Comparison of ENCODE assay signal across 23 mouse cellular contexts in the genomic region with DNA sequence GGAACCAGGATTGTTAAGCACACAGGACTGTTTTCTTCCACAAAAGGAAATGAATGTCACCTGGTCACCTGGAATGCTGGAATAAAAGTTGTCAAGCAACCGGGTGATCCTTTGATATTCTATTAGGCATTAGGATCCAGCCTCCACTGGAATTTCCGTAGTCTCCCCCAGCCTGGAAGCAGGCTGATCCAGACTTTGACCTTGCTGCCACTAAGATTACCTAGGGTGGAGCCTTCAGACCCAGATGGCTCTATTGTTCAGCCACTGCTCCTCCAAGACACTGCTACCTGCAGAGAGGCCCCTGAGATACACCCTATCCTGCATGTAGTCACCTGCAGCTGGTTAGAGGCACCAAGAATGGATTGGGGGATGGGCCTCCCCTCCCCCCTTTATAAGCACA.
DNase-seq lines count a peak whose midpoint lies in the region; ATAC-seq and TF ChIP-seq lines count a peak whose summit lies in the region.
"Had no signal": no experiment of that assay in that cellular context is flagged by ENCODE, and none has a peak within 500 bp of the region (broad histone marks: within the 10 kb centered on the region; RNA-seq: fewer than 3 reads in every experiment).

No protein-coding gene starts in this region.

- H3K27ac ChIP-seq in forebrain, embryonic 10.5 days: peak overlapping the region; percentile 58; the same call in 1 of the 2 replicates
- no peak overlapping the region for H3K27ac ChIP-seq in forebrain, embryonic 13.5 days
- peak overlapping the region; percentile 99 for H3K27ac ChIP-seq in ES-Bruce4 (ENCODE audit: insufficient read depth, low read length)
- H3K27ac ChIP-seq in intestine, embryonic 15.5 days: peak overlapping the region; percentile 37; the same call in 1 of the 2 replicates
- peak overlapping the region; percentile 34; the same call in 1 of the 2 replicates for H3K27ac ChIP-seq in small intestine, adult 2 months (ENCODE audit: insufficient read depth, low read depth, low read length)
- no peak overlapping the region for H3K27ac ChIP-seq in neural tube, embryonic 15.5 days (replicated peaks)
- H3K27ac ChIP-seq: heart, embryonic 13.5 days; hindbrain, embryonic 15.5 days; layer of hippocampus, adult 2 months; liver, embryonic 12.5 days; macrophage; midbrain, embryonic 15.5 days had no signal

- no peak for DNase-seq in forebrain, embryonic 10.5 days (ENCODE audit: extremely low spot score, low spot score)
- no peak for DNase-seq in B cell, adult 2 months
- no peak for DNase-seq in adrenal gland, postnatal 10 days
- DNase-seq: adrenal gland, adult 2 months; cerebellum, adult 11-12 months; cerebellum, postnatal 25 days; heart, adult 11 months; heart, postnatal 36 days; left cerebral cortex, postnatal 4 days; lung, embryonic 14.5 days; thymus, postnatal 14 days had no signal

- WGBS in forebrain, embryonic 10.5 days: 30% methylated on average over 2 of the region's 2 CpGs
- WGBS in forebrain, embryonic 13.5 days: 41% methylated on average over 2 of the region's 2 CpGs
- 46% methylated on average over 2 of the region's 2 CpGs for WGBS in intestine, embryonic 15.5 days
- WGBS in small intestine, adult 2 months: 22% methylated on average over 2 of the region's 2 CpGs
- 58% methylated on average over 2 of the region's 2 CpGs for WGBS in neural tube, embryonic 15.5 days

- H3K9ac ChIP-seq in forebrain, embryonic 13.5 days: no peak overlapping the region
- no peak overlapping the region for H3K9ac ChIP-seq in ES-Bruce4 (ENCODE audit: low read depth, poor library complexity, severe bottlenecking)
- H3K9ac ChIP-seq in intestine, embryonic 15.5 days: no peak overlapping the region
- no peak overlapping the region for H3K9ac ChIP-seq in neural tube, embryonic 15.5 days (replicated peaks)
- H3K9ac ChIP-seq: heart, embryonic 13.5 days; hindbrain, embryonic 15.5 days; liver, embryonic 12.5 days; lung, embryonic 14.5 days; midbrain, embryonic 15.5 days had no signal

- TF ChIP-seq POLR2A in ES-Bruce4 (IDR thresholded peaks at IDR 0.05; ENCODE audit: insufficient read depth, low read length): no peak
- TF ChIP-seq POLR2A in small intestine, adult 2 months (IDR thresholded peaks at IDR 0.05; ENCODE audit: low read depth, low read length): no peak

- peaks cover 30% of the 10 kb centered on the region for H3K4me1 ChIP-seq in forebrain, embryonic 10.5 days
- 0 out of 2 replicates have a peak, but pooled peaks cover 5% of the 10 kb centered on the region for H3K4me1 ChIP-seq in forebrain, embryonic 13.5 days
- H3K4me1 ChIP-seq in ES-Bruce4 (ENCODE audit: control insufficient read depth, insufficient read depth, low read length): peaks cover 1% of the 10 kb centered on the region
- H3K4me1 ChIP-seq in intestine, embryonic 15.5 days (replicated peaks): no peaks in the 10 kb centered on the region
- peaks cover 4% of the 10 kb centered on the region; the same call in 1 of the 2 replicates for H3K4me1 ChIP-seq in small intestine, adult 2 months (ENCODE audit: control insufficient read depth, insufficient read depth, insufficient read length, low read length)
- no peaks in the 10 kb centered on the region for H3K4me1 ChIP-seq in neural tube, embryonic 15.5 days
- H3K4me1 ChIP-seq: heart, embryonic 13.5 days; hindbrain, embryonic 15.5 days; liver, embryonic 12.5 days; midbrain, embryonic 15.5 days had no signal

- no peaks in the 10 kb centered on the region for H3K27me3 ChIP-seq in forebrain, embryonic 10.5 days (ENCODE audit: poor library complexity, severe bottlenecking)
- H3K27me3 ChIP-seq in forebrain, embryonic 13.5 days: no peaks in the 10 kb centered on the region
- H3K27me3 ChIP-seq in ES-Bruce4 (ENCODE audit: control insufficient read depth, insufficient read depth, low read length, poor library complexity, severe bottlenecking): no peaks in the 10 kb centered on the region
- no peaks in the 10 kb centered on the region for H3K27me3 ChIP-seq in intestine, embryonic 15.5 days (replicated peaks)
- no peaks in the 10 kb centered on the region for H3K27me3 ChIP-seq in small intestine, adult 2 months (ENCODE audit: control insufficient read depth, insufficient read depth, low read length)
- H3K27me3 ChIP-seq in neural tube, embryonic 15.5 days (replicated peaks): no peaks in the 10 kb centered on the region
- H3K27me3 ChIP-seq: CH12.LX; heart, embryonic 13.5 days; hindbrain, embryonic 15.5 days; liver, embryonic 12.5 days; midbrain, embryonic 15.5 days had no signal

- H3K4me3 ChIP-seq in forebrain, embryonic 10.5 days: no peak overlapping the region
- no peak overlapping the region for H3K4me3 ChIP-seq in forebrain, embryonic 13.5 days
- no peak overlapping the region for H3K4me3 ChIP-seq in ES-Bruce4 (ENCODE audit: low read depth, low read length)
- no peak overlapping the region for H3K4me3 ChIP-seq in intestine, embryonic 15.5 days (replicated peaks)
- no peak overlapping the region for H3K4me3 ChIP-seq in small intestine, adult 2 months (ENCODE audit: low read depth, low read length)
- H3K4me3 ChIP-seq in neural tube, embryonic 15.5 days (replicated peaks): no peak overlapping the region
- H3K4me3 ChIP-seq: heart, embryonic 13.5 days; hindbrain, embryonic 15.5 days; layer of hippocampus, adult 2 months; liver, embryonic 12.5 days; midbrain, embryonic 15.5 days had no signal

- peak; percentile 88 for TF ChIP-seq EP300 in ES-Bruce4 (IDR thresholded peaks at IDR 0.05; ENCODE audit: insufficient read depth, low read depth, low read length)

- no peak overlapping the region for H3K4me2 ChIP-seq in forebrain, embryonic 13.5 days
- no peak overlapping the region for H3K4me2 ChIP-seq in intestine, embryonic 15.5 days (replicated peaks)
- no peak overlapping the region for H3K4me2 ChIP-seq in neural tube, embryonic 15.5 days
- H3K4me2 ChIP-seq: heart, embryonic 13.5 days; hindbrain, embryonic 15.5 days; liver, embryonic 12.5 days; lung, embryonic 14.5 days; midbrain, embryonic 15.5 days had no signal

- no peaks in the 10 kb centered on the region for H3K36me3 ChIP-seq in forebrain, embryonic 10.5 days (replicated peaks)
- no peaks in the 10 kb centered on the region for H3K36me3 ChIP-seq in forebrain, embryonic 13.5 days (ENCODE audit: poor library complexity, severe bottlenecking)
- H3K36me3 ChIP-seq in ES-Bruce4 (ENCODE audit: control insufficient read depth, insufficient read depth, low read length, poor library complexity, severe bottlenecking): no peaks in the 10 kb centered on the region
- H3K36me3 ChIP-seq in intestine, embryonic 15.5 days: no peaks in the 10 kb centered on the region
- no peaks in the 10 kb centered on the region; the same call in 1 of the 2 replicates for H3K36me3 ChIP-seq in small intestine, adult 2 months (ENCODE audit: control insufficient read depth, insufficient read depth, low read length)
- H3K36me3 ChIP-seq in neural tube, embryonic 15.5 days: no peaks in the 10 kb centered on the region
- H3K36me3 ChIP-seq: heart, embryonic 13.5 days; hindbrain, embryonic 15.5 days; liver, embryonic 12.5 days; midbrain, embryonic 15.5 days had no signal

- TF ChIP-seq CTCF in ES-Bruce4 (IDR thresholded peaks at IDR 0.05; ENCODE audit: low read depth, low read length): no peak
- no peak for TF ChIP-seq CTCF in small intestine, adult 2 months (IDR thresholded peaks at IDR 0.05; ENCODE audit: extremely low read depth, insufficient read length, insufficient replicate concordance, low read depth, low read length)

- no peak for ATAC-seq in forebrain, embryonic 13.5 days
- peak; percentile 99 for ATAC-seq in intestine, embryonic 15.5 days
- no peak for ATAC-seq in neural tube, embryonic 15.5 days (ENCODE audit: low FRiP score)
- ATAC-seq: liver, embryonic 12.5 days; midbrain, embryonic 15.5 days had no signal

- H3K9me3 ChIP-seq in forebrain, embryonic 10.5 days: no peaks in the 10 kb centered on the region
- H3K9me3 ChIP-seq in forebrain, embryonic 13.5 days (replicated peaks): no peaks in the 10 kb centered on the region
- H3K9me3 ChIP-seq in ES-Bruce4 (replicated peaks; ENCODE audit: control insufficient read depth, insufficient read depth, low read length, poor library complexity, severe bottlenecking): peaks cover 32% of the 10 kb centered on the region
- no peaks in the 10 kb centered on the region for H3K9me3 ChIP-seq in intestine, embryonic 15.5 days
- no peaks in the 10 kb centered on the region for H3K9me3 ChIP-seq in neural tube, embryonic 15.5 days (replicated peaks)
- H3K9me3 ChIP-seq: heart, embryonic 13.5 days; hindbrain, embryonic 15.5 days; liver, embryonic 12.5 days; midbrain, embryonic 15.5 days had no signal

Comparison
In these comparisons a context has a peak if more than half of its experiments do, and no peak if none do; other contexts are left out.
1. H3K27ac ChIP-seq: peak in forebrain, embryonic 10.5 days (single experiment), ES-Bruce4 (single experiment), intestine, embryonic 15.5 days (single experiment) and small intestine, adult 2 months (single experiment); none in forebrain, embryonic 13.5 days (single experiment) and neural tube, embryonic 15.5 days (single experiment).